Mouse (Mus musculus): ENCODE measurements at regions not wholly inside any gene's neighbourhood (a gene's known extent, or its start where the extent isn't known, plus 50 kb on each side); places are given as distances from the start of the nearest gene placed in this dataset.
A peak's percentile ranks its signal among the peaks of the same experiment; 100 is the strongest.

DNA sequence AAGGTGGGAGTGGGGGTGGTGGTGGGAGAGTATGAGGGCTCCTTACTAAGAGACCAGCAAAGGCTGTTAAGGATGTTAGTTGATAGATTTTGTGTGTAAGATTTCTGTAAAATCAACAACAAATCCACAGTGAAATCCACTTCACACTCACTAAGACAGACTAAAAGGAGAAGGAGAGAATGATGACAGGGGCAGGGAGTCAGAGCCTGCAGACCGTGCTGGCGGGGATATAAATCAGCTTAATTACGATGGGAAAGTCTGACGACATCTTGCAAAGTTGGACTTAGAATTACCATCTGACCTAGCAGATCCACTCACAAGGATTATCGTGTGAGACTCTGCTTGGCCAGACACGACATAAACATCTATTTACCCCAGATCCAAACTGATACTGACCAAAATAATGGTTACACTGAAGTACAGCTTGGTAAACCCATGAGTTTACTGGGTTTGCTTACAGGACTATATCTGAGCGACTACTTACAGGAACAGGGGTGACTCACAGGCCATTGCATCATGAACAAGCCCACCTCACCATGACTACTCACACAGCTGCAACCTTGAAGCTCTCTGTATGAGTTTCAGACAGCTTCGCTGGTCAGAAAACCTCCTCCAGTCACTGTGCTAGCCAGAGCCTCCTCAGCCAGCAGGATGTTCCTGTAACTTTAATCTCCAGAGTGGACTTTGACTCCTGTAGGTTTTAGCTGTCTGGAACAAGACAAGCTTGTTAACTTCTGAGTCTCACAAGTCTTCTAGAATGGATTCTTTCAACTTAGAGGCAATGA is 50.5 kb upstream of the Ednra start:
- 88% methylated on average over 8 of the region's 8 CpGs for WGBS
- Histone ChIP-seq H3K9me3 (no peaks in the 10 kb centered on the region), H3K27me3 (ENCODE audit: insufficient read depth, poor library complexity, severe bottlenecking) (no peaks in the 10 kb centered on the region), H3K4me1 (replicated peaks) (no peaks in the 10 kb centered on the region), H3K4me3 (no peak overlapping the region), H3K27ac (no peak overlapping the region), H3K36me3 (no peaks in the 10 kb centered on the region)
- no peak for DNase-seq (ENCODE audit: low spot score)

GRCm38 (mm10) chr8:77775526-77775925 is 51.3 kb upstream of the Ednra start:
- Histone ChIP-seq H3K36me3 (no peaks in the 10 kb centered on the region), H3K4me1 (replicated peaks) (no peaks in the 10 kb centered on the region), H3K4me3 (no peak overlapping the region), H3K27me3 (ENCODE audit: insufficient read depth, poor library complexity, severe bottlenecking) (no peaks in the 10 kb centered on the region), H3K27ac (no peak overlapping the region), H3K9me3 (no peaks in the 10 kb centered on the region)
- WGBS = 91% methylated on average over 3 of the region's 3 CpGs
- DNase-seq (ENCODE audit: low spot score) = no peak

DNA sequence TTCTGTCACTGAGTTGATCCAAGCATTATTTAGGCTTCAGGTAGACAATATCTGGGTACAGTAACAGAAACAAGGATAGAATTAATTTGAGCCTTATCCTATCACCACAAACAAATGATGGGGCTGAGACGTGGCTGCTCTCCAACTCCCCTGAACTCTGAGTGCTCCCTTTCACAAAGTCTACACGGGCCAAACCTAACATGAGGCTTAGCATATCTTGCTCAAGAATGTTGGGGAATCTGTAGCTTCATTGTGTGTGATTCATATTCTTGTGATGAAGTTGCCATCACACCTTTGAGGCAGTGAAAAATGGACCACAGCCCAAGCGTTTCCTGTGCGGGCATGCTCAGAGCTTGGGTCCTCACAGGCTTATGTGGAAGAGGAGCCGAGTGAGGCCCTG is 53.3 kb upstream of the Ednra start:
- H3K27me3 ChIP-seq (ENCODE audit: insufficient read depth, poor library complexity, severe bottlenecking) = no peaks in the 10 kb centered on the region
- H3K4me3 ChIP-seq = no peak overlapping the region
- no peaks in the 10 kb centered on the region for H3K36me3 ChIP-seq
- no peak for DNase-seq (ENCODE audit: low spot score)
- WGBS = 80% methylated on average over 5 of the region's 5 CpGs
- H3K9me3 ChIP-seq = no peaks in the 10 kb centered on the region
- no peaks in the 10 kb centered on the region for H3K4me1 ChIP-seq (replicated peaks)
- no peak overlapping the region for H3K27ac ChIP-seq

DNA sequence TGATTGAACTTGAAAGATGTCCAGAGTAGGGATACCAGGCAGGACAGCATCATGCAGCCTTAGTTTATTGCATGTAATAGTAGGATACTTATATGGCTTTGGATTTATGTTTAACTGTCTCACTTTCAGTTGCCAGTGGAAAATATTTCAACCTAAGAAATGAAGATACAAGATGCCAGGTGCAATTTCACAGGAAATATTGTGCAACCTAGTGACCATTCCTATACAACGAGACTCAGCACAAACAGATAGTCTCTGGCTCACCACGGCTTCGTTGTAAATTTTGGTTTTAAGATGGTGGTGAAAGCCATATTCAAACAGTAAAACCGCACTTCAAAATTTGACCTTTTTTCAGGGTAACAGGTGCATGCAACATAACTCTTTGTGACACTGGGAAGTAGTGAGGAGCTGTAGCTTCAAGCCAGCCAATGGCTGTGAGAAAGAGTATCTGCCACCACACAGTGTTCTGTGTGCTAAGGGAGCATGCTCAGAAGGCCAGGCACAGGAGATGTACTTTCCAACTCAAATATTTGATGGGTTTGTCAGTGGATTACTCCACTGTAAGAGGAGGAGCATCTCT is 61.5 kb upstream of the Ednra start:
- H3K27ac ChIP-seq = no peak overlapping the region
- no peaks in the 10 kb centered on the region for H3K9me3 ChIP-seq
- H3K36me3 ChIP-seq = no peaks in the 10 kb centered on the region
- 94% methylated on average over 4 of the region's 4 CpGs for WGBS
- no peaks in the 10 kb centered on the region for H3K27me3 ChIP-seq (ENCODE audit: insufficient read depth, poor library complexity, severe bottlenecking)
- H3K4me1 ChIP-seq (replicated peaks) = no peaks in the 10 kb centered on the region
- H3K4me3 ChIP-seq = no peak overlapping the region
- DNase-seq (ENCODE audit: low spot score) = no peak

- H3K27ac ChIP-seq = no peak overlapping the region
- no peak overlapping the region for H3K4me3 ChIP-seq
- no peaks in the 10 kb centered on the region for H3K36me3 ChIP-seq
- H3K9me3 ChIP-seq = no peaks in the 10 kb centered on the region
- DNase-seq (ENCODE audit: low spot score) = no peak
- 74% methylated on average over 1 of the region's 1 CpGs for WGBS
- H3K4me1 ChIP-seq (replicated peaks) = no peaks in the 10 kb centered on the region
- no peaks in the 10 kb centered on the region for H3K27me3 ChIP-seq (ENCODE audit: insufficient read depth, poor library complexity, severe bottlenecking)
Observed at GRCm38 (mm10) chr8:77794911-77795310, 70.6 kb upstream of the Ednra start.

DNA sequence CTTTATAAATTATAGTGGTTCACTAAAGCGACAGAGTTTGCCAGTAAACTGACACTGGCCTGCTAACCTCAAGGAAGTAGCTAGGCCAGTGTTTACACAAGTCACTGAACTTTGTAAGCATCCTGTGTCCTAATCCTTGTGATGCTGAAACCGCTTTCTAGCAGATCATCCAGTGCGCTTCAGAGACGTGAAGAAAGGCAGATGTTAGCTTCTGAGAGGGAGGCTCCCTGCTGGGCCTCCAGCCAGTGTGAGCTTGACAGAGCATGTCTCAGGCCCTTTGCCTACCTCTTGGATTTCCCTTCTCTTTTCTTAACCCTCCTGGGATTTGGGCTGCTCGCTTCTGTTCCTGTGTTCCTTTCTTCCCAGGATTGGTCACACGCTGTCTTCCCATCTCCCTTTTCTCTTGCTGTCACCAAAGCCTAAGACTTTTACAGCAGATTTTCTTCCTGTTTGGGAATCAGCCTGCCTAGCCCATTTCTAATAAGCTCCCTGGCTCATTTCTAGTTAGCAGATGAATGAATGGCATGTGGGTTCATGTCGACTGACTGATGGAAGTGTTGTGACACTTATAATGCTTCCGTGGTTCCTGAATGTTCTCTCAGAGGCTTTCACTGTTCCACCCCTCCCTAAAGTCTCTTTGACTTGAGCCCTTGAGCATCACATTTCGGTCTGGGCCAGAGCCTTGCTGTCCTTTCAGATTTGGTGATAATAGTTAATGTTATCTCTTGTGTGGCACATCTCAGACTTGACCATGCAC is 79.1 kb upstream of the Ednra start:
- Histone ChIP-seq H3K27ac (no peak overlapping the region), H3K27me3 (ENCODE audit: insufficient read depth, poor library complexity, severe bottlenecking) (no peaks in the 10 kb centered on the region), H3K4me1 (replicated peaks) (no peaks in the 10 kb centered on the region), H3K9me3 (no peaks in the 10 kb centered on the region), H3K36me3 (no peaks in the 10 kb centered on the region), H3K4me3 (no peak overlapping the region)
- no peak for DNase-seq (ENCODE audit: low spot score)
- WGBS = 66% methylated on average over 9 of the region's 9 CpGs

DNA sequence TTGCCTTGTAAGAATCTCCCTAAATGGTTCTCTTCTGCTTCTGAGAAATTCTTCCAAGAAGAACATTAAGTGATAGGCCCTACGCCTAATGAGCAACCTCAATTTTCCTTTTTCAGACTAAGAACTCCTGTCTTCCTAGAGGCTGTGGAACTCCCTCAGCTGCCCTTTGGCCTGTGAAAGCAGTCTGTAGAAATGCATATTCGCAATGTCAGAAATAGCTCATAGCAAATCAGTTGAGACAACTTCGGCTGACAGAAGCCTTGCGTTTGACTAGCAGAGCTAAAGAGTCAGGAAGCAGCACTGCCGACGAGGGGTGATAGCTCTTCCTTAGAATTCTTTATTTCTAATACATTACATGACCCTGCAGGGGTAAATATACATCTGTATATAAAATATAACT is 80.3 kb upstream of the Ednra start:
- DNase-seq (ENCODE audit: low spot score) = no peak
- no peaks in the 10 kb centered on the region for H3K9me3 ChIP-seq
- no peaks in the 10 kb centered on the region for H3K4me1 ChIP-seq (replicated peaks)
- H3K36me3 ChIP-seq = no peaks in the 10 kb centered on the region
- H3K27me3 ChIP-seq (ENCODE audit: insufficient read depth, poor library complexity, severe bottlenecking) = no peaks in the 10 kb centered on the region
- no peak overlapping the region for H3K4me3 ChIP-seq
- WGBS = 86% methylated on average over 6 of the region's 6 CpGs
- H3K27ac ChIP-seq = no peak overlapping the region

GRCm38 (mm10) chr8:77804956-77805355 is 80.7 kb upstream of the Ednra start:
- 72% methylated on average over 4 of the region's 4 CpGs for WGBS
- DNase-seq (ENCODE audit: low spot score) = no peak
- no peaks in the 10 kb centered on the region for H3K4me1 ChIP-seq (replicated peaks)
- no peaks in the 10 kb centered on the region for H3K9me3 ChIP-seq
- no peak overlapping the region for H3K4me3 ChIP-seq
- H3K27ac ChIP-seq = no peak overlapping the region
- no peaks in the 10 kb centered on the region for H3K27me3 ChIP-seq (ENCODE audit: insufficient read depth, poor library complexity, severe bottlenecking)
- H3K36me3 ChIP-seq = no peaks in the 10 kb centered on the region

DNA sequence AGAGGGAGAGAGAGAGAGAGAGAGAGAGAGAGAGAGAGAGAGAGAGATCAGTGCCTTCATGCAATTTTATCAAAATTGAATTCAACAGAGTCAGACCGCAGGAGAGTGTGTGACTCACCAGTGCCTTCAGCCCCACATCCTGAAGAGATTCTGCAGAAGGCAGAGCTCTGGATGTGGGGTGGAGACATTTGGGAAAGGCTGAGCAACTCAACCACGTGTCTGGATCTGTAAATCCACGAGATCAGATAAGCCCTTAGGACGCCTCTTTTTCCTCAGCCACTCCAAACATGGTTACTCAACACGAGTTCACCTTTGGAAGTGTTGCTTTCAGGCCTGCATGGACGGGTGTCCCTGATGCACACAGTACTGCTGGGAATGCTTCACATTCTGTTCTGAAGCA is 81.4 kb upstream of the Ednra start:
- Histone ChIP-seq H3K4me3 (no peak overlapping the region), H3K4me1 (replicated peaks) (no peaks in the 10 kb centered on the region), H3K27me3 (ENCODE audit: insufficient read depth, poor library complexity, severe bottlenecking) (no peaks in the 10 kb centered on the region), H3K9me3 (no peaks in the 10 kb centered on the region), H3K36me3 (no peaks in the 10 kb centered on the region), H3K27ac (no peak overlapping the region)
- WGBS = 83% methylated on average over 6 of the region's 6 CpGs
- DNase-seq (ENCODE audit: low spot score) = no peak

DNA sequence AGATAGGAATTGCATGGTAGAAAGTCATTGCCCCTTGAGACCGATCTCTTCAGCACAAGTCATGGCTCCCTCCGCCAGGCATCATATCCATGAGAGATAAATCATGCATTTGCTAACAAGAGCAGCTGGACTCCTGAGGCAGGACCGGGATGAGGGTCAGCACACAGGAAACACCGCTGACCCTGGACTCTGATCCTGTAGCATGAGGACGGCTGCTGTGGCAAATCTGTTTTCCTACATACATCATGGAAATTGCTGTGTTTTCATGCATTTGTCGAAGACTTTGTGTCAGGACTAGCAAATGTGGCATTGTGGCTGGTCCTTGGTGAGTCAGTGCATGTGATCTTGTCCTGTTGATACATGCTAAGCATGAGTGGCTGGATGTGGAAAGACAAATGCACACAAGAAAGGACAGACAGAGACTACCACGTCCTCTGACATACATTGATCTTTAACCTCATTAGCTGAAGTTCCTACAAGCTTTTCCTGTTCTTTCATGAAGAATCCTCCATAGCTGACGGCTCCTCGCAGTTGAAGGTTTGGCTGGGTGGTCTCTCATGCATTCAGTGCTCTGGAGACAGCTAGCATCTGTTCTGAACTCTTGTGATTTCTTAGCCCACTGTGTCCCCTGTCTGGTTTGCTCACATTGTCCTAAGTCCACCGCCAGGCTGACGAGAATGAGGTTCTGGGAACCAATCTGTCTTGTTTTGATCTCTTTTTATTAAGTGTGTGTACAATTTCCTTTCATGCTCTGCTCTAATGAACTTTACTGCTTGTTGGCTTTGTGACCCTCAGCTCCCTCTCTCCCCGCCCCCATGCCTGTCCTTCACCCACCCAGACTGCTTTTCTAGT is 90.8 kb upstream of the Ednra start:
- H3K4me1 ChIP-seq (replicated peaks) = peaks cover 14% of the 10 kb centered on the region
- H3K4me3 ChIP-seq = no peak overlapping the region
- peak overlapping the region; percentile 64 for H3K27ac ChIP-seq
- H3K9me3 ChIP-seq = no peaks in the 10 kb centered on the region
- H3K27me3 ChIP-seq (ENCODE audit: insufficient read depth, poor library complexity, severe bottlenecking) = no peaks in the 10 kb centered on the region
- DNase-seq (ENCODE audit: low spot score) = peak; percentile 23
- WGBS = 43% methylated on average over 12 of the region's 12 CpGs
- H3K36me3 ChIP-seq = no peaks in the 10 kb centered on the region

DNA sequence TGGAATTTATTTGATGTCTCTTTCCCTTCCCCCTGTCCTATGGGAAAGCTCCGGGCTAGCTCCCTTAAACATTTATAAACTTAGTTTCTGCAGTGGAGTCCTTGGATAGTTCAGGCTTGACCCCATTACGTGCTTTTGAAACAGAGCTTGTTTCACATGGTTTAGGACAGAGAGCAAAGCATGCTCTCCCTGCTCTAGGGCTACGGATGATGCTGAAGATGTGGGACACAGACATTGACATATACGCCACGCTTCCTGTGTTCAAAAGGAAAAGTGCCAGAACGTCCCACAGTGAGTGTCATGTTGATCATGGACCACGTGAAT is 91.3 kb upstream of the Ednra start:
- peak overlapping the region; percentile 3; the same call in 1 of the 2 replicates for H3K27ac ChIP-seq
- H3K9me3 ChIP-seq = no peaks in the 10 kb centered on the region
- no peak overlapping the region for H3K4me3 ChIP-seq
- H3K36me3 ChIP-seq = no peaks in the 10 kb centered on the region
- H3K27me3 ChIP-seq (ENCODE audit: insufficient read depth, poor library complexity, severe bottlenecking) = no peaks in the 10 kb centered on the region
- whole genome bisulfite sequencing = 53% methylated on average over 7 of the region's 7 CpGs
- H3K4me1 ChIP-seq (replicated peaks) = peaks cover 14% of the 10 kb centered on the region
- DNase-seq (ENCODE audit: low spot score) = no peak

GRCm38 (mm10) chr8:77816217-77816616 is 92.0 kb upstream of the Ednra start:
- no peaks in the 10 kb centered on the region for H3K36me3 ChIP-seq
- no peaks in the 10 kb centered on the region for H3K9me3 ChIP-seq
- no peak for DNase-seq (ENCODE audit: low spot score)
- no peaks in the 10 kb centered on the region for H3K27me3 ChIP-seq (ENCODE audit: insufficient read depth, poor library complexity, severe bottlenecking)
- H3K4me1 ChIP-seq (replicated peaks) = peaks cover 14% of the 10 kb centered on the region
- no peak overlapping the region for H3K27ac ChIP-seq
- WGBS = 92% methylated on average over 4 of the region's 4 CpGs
- no peak overlapping the region for H3K4me3 ChIP-seq

- no peak for DNase-seq (ENCODE audit: low spot score)
- WGBS = 83% methylated on average over 1 of the region's 1 CpGs
- no peaks in the 10 kb centered on the region for H3K9me3 ChIP-seq
- H3K36me3 ChIP-seq = no peaks in the 10 kb centered on the region
- H3K27ac ChIP-seq = no peak overlapping the region
- no peak overlapping the region for H3K4me3 ChIP-seq
- peaks cover 25% of the 10 kb centered on the region for H3K4me1 ChIP-seq (replicated peaks)
- H3K27me3 ChIP-seq (ENCODE audit: insufficient read depth, poor library complexity, severe bottlenecking) = no peaks in the 10 kb centered on the region
Observed at GRCm38 (mm10) chr8:77825786-77826185, 101.5 kb upstream of the Ednra start.

Data from hindbrain, embryonic 10.5 days (tissue).